Mouse (Mus musculus): ENCODE measurements around the gene Celf5.

The Celf5 gene

GRCm38 (mm10) chr10:81427804-81428506 is 54.6 kb downstream of the Celf5 start:
- no peak for DNase-seq (ENCODE audit: low spot score in 2 of 2)

- no peak for DNase-seq (ENCODE audit: low spot score in 2 of 2)
These were observed 55.2 kb downstream of the Celf5 start for GRCm38 (mm10) chr10:81427327-81427726.

- DNase-seq (ENCODE audit: low spot score in 2 of 2) = no peak
These were observed 55.6 kb downstream of the Celf5 start for GRCm38 (mm10) chr10:81426897-81427296.

- DNase-seq (ENCODE audit: low spot score in 2 of 2) = no peak
These were observed 56.3 kb downstream of the Celf5 start for GRCm38 (mm10) chr10:81426081-81426671.

GRCm38 (mm10) chr10:81425236-81425850 is 57.2 kb downstream of the Celf5 start:
- DNase-seq (ENCODE audit: low spot score in 2 of 2) = no peak

- no peak for DNase-seq (ENCODE audit: low spot score in 2 of 2)
These were observed 58.1 kb downstream of the Celf5 start for GRCm38 (mm10) chr10:81424246-81425051.

GRCm38 (mm10) chr10:81423476-81424245 is 58.8 kb downstream of the Celf5 start:
- no peak for DNase-seq (ENCODE audit: low spot score in 2 of 2)

- no peak for DNase-seq (ENCODE audit: low spot score in 2 of 2)
These were observed 59.8 kb downstream of the Celf5 start for GRCm38 (mm10) chr10:81422661-81423217.

GRCm38 (mm10) chr10:81422191-81422590 is 60.3 kb downstream of the Celf5 start:
- no peak for DNase-seq (ENCODE audit: low spot score in 2 of 2)

- DNase-seq (ENCODE audit: low spot score in 2 of 2) = peak in 1 of 2 experiments; percentile 0
These were observed 60.8 kb downstream of the Celf5 start for GRCm38 (mm10) chr10:81421797-81422100.

- DNase-seq (ENCODE audit: low spot score in 2 of 2) = no peak
These were observed 61.3 kb downstream of the Celf5 start for GRCm38 (mm10) chr10:81421041-81421796.

- DNase-seq (ENCODE audit: low spot score in 2 of 2) = no peak
These were observed 62.2 kb downstream of the Celf5 start for GRCm38 (mm10) chr10:81420191-81420767.

GRCm38 (mm10) chr10:81419111-81419928 is 63.2 kb downstream of the Celf5 start:
- DNase-seq (ENCODE audit: low spot score in 2 of 2) = no peak

GRCm38 (mm10) chr10:81418216-81419070 is 64.1 kb downstream of the Celf5 start:
- DNase-seq (ENCODE audit: low spot score in 2 of 2) = no peak

- DNase-seq (ENCODE audit: low spot score in 2 of 2) = no peak
These were observed 65.0 kb downstream of the Celf5 start for GRCm38 (mm10) chr10:81417227-81418215.

- peak; percentile 83 to 85 for DNase-seq (ENCODE audit: low spot score in 2 of 2)
These were observed 65.8 kb downstream of the Celf5 start for GRCm38 (mm10) chr10:81416581-81417226.

All from right cerebral cortex, postnatal 36 days (tissue).